Mouse (Mus musculus) liver, postnatal 0 days (tissue): ENCODE measurements around the gene Napsa.

Source experiments
- CTCF ChIP-seq: sonication (generic); IDR thresholded peaks from 2 replicates; pipeline ENCODE4 v1.5.1; 2016; ENCODE audit warnings: antibody characterized with exemption, low read depth
- EP300 ChIP-seq: IDR thresholded peaks from 2 replicates; pipeline ENCODE4 v1.6.1; 2016; ENCODE audit warnings: antibody characterized with exemption, low read depth, mild to moderate bottlenecking

DNA sequence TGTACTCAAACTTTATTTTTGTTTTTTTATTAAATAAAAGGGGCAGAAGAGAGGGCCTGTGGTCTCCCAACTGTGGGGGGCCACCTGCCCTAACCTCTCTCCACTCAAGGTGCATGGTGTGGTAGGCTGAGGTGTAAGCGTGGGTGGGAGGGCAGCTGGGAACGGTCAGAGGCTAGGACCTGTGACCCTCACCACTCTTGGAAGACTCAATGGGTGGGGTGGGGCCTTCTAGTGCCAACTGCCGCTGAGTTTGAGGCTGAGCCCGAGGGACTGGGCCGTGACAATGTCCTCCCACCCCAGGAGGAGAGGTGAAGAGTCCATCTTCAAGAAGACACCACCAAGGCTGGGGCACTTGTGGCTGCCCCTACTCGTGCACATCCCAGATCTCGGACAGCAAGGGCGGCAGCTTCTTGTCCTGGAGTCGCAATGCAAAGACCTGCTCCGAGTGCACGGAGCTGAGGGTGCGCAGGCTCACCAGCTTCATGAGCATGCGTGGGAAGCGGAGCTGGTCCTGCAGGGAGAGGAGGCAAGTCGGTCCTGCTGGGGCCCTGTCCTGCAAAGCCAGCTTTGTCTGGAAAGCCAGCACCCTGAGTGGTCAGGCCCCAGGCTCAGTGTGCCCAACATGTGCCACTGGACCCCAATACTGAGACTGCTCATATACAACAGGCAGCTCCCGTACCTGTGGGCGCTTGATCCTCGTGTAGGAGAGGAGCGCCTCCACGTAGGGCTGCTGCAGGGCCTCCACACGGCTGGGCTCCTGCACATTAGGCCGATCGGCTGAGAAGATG, 22.4 kb upstream of the Napsa start:
- no peak for TF ChIP-seq CTCF
- TF ChIP-seq EP300 = no peak
